Mouse (Mus musculus) intestine, postnatal 0 days (tissue): ENCODE measurements at regions not wholly inside any gene's neighbourhood (a gene's known extent, or its start where the extent isn't known, plus 50 kb on each side); places are given as distances from the start of the nearest gene placed in this dataset.

ENCODE experiments used
- ATAC-seq: fragments of 200-750 bp; cut with Nextera tagmentation; 2 replicates; pipeline ENCODE4 v1.8.0; 2017; ENCODE audit warnings: mild to moderate bottlenecking, moderate TSS enrichment, moderate library complexity
- H3K27ac ChIP-seq: fragments of 300-500 bp; sonication (generic); 2 replicates; pipeline ENCODE4 v1.5.1; 2014; ENCODE audit warnings: mild to moderate bottlenecking, low read depth, low read length, moderate library complexity
- H3K27me3 ChIP-seq: fragments of 300-500 bp; sonication (generic); replicated peaks from 2 replicates; pipeline ENCODE4 v1.6.1; 2014; ENCODE audit warnings: low read length, mixed read lengths; ENCODE audit not compliant: control insufficient read depth, insufficient read depth
- H3K36me3 ChIP-seq: fragments of 300-500 bp; sonication (generic); 2 replicates; pipeline ENCODE4 v1.6.1; 2014; ENCODE audit warnings: mild to moderate bottlenecking, moderate library complexity; ENCODE audit not compliant: control insufficient read depth, insufficient read depth
- H3K4me1 ChIP-seq: fragments of 300-500 bp; sonication (generic); replicated peaks from 2 replicates; pipeline ENCODE4 v1.6.1; 2014; ENCODE audit warnings: antibody characterized with exemption, low read length, mixed read lengths; ENCODE audit not compliant: control insufficient read depth, insufficient read depth
- H3K4me2 ChIP-seq: fragments of 300-500 bp; sonication (generic); replicated peaks from 2 replicates; pipeline ENCODE4 v1.6.1; 2014; ENCODE audit warnings: low read depth, mild to moderate bottlenecking, moderate library complexity
- H3K4me3 ChIP-seq: fragments of 300-500 bp; sonication (generic); 2 replicates; pipeline ENCODE4 v1.5.1; 2014; ENCODE audit warnings: low read depth, low read length
- H3K9ac ChIP-seq: fragments of 300-500 bp; sonication (generic); 2 replicates; pipeline ENCODE4 v1.6.1; 2014; ENCODE audit warnings: mild to moderate bottlenecking, low read depth, low read length
- H3K9me3 ChIP-seq: fragments of 300-500 bp; sonication (generic); 2 replicates; pipeline ENCODE4 v1.6.1; 2016; ENCODE audit warnings: mixed run types; ENCODE audit not compliant: control insufficient read depth
- CTCF ChIP-seq: sonication (generic); IDR thresholded peaks from 2 replicates; pipeline ENCODE4 v1.5.1; 2016; ENCODE audit warnings: low read depth, mild to moderate bottlenecking, control low read depth, antibody characterized with exemption, moderate library complexity
- WGBS: fragments of 180-500 bp; shearing (Covaris S2); extraction: QIAGEN DNeasy Blood & Tissue Kit; methylation state at CpG from one replicate; pipeline ENCODE4 v1.1.7; 2014; 5-methylcytosine and 5-hydroxymethylcytosine counted together

DNA sequence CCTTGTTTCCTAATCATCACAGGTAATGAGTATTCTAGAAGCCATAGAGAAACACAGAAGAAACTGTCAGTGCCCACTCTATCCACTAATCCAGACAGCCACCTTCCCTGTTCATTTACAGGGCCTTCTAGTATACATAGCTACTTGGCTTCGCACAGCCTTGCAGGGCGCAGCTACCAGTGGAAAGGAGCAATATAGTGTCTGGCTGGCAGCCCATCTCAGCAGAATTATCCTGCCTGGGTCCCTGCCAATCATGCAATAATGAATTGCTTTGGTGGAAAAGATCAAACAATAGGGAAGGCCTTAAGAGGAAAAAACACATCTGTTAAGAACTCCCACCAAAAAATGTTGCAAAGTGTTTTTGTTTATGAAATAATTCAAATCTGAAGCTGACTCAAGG is 319.8 kb upstream of the Btbd3 start:
- Histone ChIP-seq H3K4me2 (no peak overlapping the region), H3K4me1 (no peaks in the 10 kb centered on the region), H3K9me3 (no peaks in the 10 kb centered on the region), H3K36me3 (no peaks in the 10 kb centered on the region), H3K27ac (no peak overlapping the region), H3K27me3 (no peaks in the 10 kb centered on the region), H3K4me3 (no peak overlapping the region), H3K9ac (no peak overlapping the region)
- no peak for ATAC-seq
- TF ChIP-seq CTCF, result no peak
- WGBS, result 50% methylated on average over 2 of the region's 2 CpGs

DNA sequence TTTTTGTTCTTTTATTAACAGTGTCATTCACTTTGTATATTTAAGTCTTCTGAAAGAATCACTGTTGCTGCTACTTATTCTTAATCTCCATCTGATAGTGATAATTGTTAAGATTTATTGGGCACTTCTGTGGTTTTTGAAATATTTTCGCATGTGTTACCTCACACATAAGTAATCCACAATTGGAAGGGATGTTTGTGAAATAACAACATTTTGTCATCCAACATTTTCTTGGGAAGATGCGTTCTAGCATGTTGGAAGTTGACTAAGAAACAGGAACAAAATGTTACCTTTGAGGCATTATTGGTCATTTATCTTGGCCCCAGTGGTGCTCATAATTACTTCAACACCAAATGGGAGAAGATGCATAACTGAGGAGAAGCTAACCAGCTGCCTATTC is 323.4 kb upstream of the Btbd3 start:
- no peak overlapping the region for H3K27ac ChIP-seq
- no peak for TF ChIP-seq CTCF
- no peaks in the 10 kb centered on the region for H3K9me3 ChIP-seq
- H3K4me2 ChIP-seq, result no peak overlapping the region
- H3K36me3 ChIP-seq, result no peaks in the 10 kb centered on the region
- H3K9ac ChIP-seq, result no peak overlapping the region
- ATAC-seq, result no peak
- no peak overlapping the region for H3K4me3 ChIP-seq
- WGBS, result 85% methylated on average over 2 of the region's 2 CpGs
- H3K27me3 ChIP-seq, result no peaks in the 10 kb centered on the region
- H3K4me1 ChIP-seq, result no peaks in the 10 kb centered on the region

DNA sequence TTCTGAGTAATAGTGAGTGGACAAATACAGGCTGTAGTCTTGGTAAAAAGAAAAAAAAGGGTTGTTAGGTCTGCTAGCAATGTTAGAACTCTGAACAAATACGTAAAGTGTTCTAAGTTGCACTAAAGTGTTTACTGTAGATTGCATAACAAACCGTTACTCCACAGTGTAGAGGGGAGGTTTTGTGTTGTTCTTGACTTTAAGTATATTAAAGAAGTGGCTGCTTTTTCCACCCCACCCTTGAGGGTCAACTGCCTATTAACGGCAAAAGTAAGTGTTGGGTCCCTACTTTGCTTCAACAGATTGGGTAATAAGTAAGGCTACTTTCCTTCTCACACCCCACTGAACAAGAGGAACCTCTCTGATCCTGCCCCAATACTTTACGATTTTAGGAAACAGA is 323.9 kb upstream of the Btbd3 start:
- Histone ChIP-seq H3K27ac (no peak overlapping the region), H3K9ac (no peak overlapping the region), H3K9me3 (no peaks in the 10 kb centered on the region), H3K4me1 (no peaks in the 10 kb centered on the region), H3K4me3 (no peak overlapping the region), H3K4me2 (no peak overlapping the region), H3K36me3 (no peaks in the 10 kb centered on the region), H3K27me3 (no peaks in the 10 kb centered on the region)
- ATAC-seq, result no peak
- no peak for TF ChIP-seq CTCF
- 76% methylated on average over 4 of the region's 4 CpGs for WGBS

DNA sequence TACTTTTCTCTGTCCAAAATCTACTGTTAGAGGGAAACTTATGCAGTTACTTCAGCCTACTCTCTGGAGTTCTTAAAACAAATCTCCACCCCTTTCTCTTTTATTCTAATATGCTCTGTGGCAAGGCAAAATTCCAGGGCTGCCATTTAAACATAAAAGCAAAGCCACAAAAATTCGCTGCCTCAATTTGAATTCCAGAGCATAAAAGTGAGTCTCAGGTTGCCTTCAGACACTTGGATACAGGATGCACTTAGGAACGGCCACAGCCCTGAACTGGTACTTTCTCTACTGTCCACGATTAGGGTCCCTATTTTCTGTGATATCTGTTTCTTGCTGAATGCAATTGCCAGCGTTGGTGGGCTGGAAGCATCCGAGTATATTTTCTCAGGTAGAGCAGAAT is 330.9 kb upstream of the Btbd3 start:
- no peaks in the 10 kb centered on the region for H3K9me3 ChIP-seq
- H3K9ac ChIP-seq, result no peak overlapping the region
- no peak overlapping the region for H3K4me3 ChIP-seq
- H3K36me3 ChIP-seq, result no peaks in the 10 kb centered on the region
- no peaks in the 10 kb centered on the region for H3K27me3 ChIP-seq
- WGBS, result 64% methylated on average over 5 of the region's 5 CpGs
- no peak for ATAC-seq
- TF ChIP-seq CTCF, result no peak
- H3K4me2 ChIP-seq, result no peak overlapping the region
- H3K4me1 ChIP-seq, result no peaks in the 10 kb centered on the region
- H3K27ac ChIP-seq, result no peak overlapping the region

DNA sequence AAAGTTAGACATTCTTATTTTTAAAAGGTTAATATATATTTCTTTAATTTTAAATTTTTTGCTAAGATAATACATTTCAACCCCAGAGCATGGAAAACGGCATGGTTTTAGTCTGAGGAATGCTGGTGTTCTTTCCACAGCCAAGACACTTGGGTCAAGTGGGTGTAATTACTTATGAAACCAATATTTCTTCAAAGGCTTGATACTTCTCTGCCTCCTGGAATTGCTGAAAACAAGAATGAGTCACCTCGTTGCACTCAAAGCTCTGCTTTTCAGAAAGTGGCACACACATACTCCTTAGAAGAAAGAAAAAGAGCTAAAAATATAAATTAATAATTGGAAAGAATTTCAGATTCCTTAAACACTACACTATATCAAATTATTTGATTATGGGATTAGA is 331.8 kb upstream of the Btbd3 start:
- Histone ChIP-seq H3K9ac (no peak overlapping the region), H3K27me3 (no peaks in the 10 kb centered on the region), H3K27ac (no peak overlapping the region), H3K4me1 (no peaks in the 10 kb centered on the region), H3K9me3 (no peaks in the 10 kb centered on the region), H3K36me3 (no peaks in the 10 kb centered on the region), H3K4me2 (no peak overlapping the region), H3K4me3 (no peak overlapping the region)
- no peak for ATAC-seq
- WGBS, result 64% methylated on average over 2 of the region's 2 CpGs
- no peak for TF ChIP-seq CTCF

DNA sequence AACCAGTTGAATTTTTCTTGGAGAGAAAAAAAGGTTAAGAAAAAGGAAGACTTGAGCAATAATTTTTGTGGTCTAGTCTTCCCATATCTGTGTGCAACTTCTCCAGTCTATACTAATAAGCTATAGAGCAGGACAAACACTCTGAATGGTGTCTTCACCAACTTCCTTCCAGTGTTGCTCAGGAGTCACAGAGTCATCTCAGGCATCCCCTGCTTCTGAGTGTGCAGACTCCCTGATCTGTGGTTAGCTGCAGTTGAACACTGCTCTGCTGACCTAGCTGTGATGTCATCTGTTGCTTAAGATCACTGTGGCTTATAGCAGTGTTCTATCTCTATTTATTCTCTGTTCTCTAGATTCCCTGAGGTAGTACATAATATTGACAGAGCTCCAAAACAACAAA is 357.9 kb upstream of the Btbd3 start:
- H3K9me3 ChIP-seq, result no peaks in the 10 kb centered on the region
- no peak for TF ChIP-seq CTCF
- no peaks in the 10 kb centered on the region for H3K4me1 ChIP-seq
- H3K36me3 ChIP-seq, result no peaks in the 10 kb centered on the region
- no peak overlapping the region for H3K27ac ChIP-seq
- no peaks in the 10 kb centered on the region for H3K27me3 ChIP-seq
- H3K9ac ChIP-seq, result no peak overlapping the region
- no peak overlapping the region for H3K4me2 ChIP-seq
- no peak for ATAC-seq
- H3K4me3 ChIP-seq, result no peak overlapping the region
